Mouse (Mus musculus) bone marrow macrophage, adult 2 months (primary cell): Measurements from ENCODE around the gene Gm10974.

ENCODE experiments used
- CTCF ChIP-seq: IDR thresholded peaks from 2 replicates; pipeline ENCODE4 v1.5.1; 2012; ENCODE audit warnings: low read depth, mild to moderate bottlenecking, low read length, moderate library complexity
- POLR2A ChIP-seq: IDR thresholded peaks from 2 replicates; pipeline ENCODE4 v1.6.1; 2012; ENCODE audit warnings: mild to moderate bottlenecking, low read depth, low read length, borderline replicate concordance

DNA sequence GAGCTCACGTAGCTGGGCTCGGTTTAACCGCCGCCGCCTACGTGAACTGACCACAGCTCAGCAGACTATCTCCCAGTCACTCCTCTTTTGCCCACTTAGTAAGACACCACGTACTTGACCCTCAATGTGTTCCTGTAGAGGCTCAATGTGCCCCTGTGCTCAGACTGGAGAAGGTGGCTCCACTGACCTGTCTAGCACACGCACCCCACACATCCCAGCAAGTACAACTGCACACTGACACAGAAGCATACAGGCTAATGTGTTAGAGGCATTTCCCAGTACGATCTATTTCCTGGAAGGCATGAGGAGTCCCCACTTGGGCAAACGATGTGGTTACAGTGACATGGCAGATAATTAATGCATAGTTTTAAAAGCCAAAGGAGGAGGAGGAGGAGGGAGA, 10.9 kb downstream of the Gm10974 start:
- no peak for TF ChIP-seq CTCF
- TF ChIP-seq POLR2A, result no peak
